Mouse (Mus musculus) G1E (cell line): ENCODE data around the gene Alg9.
A peak's percentile ranks its signal among the peaks of the same experiment; 100 is the strongest.

Experiments
- CTCF ChIP-seq: IDR thresholded peaks from 2 replicates; pipeline ENCODE4 v1.5.1; 2012; ENCODE audit warnings: low read depth, low read length, inconsistent platforms, mixed read lengths
- GATA1 ChIP-seq: IDR thresholded peaks from 2 replicates; pipeline ENCODE4 v1.6.1; 2012; ENCODE audit warnings: borderline replicate concordance, low read length, inconsistent platforms, mixed read lengths
- GATA2 ChIP-seq: IDR thresholded peaks from 2 replicates; pipeline ENCODE4 v1.6.1; 2012; ENCODE audit warnings: low read depth, low read length, inconsistent platforms, borderline replicate concordance
- POLR2AphosphoS5 ChIP-seq: IDR thresholded peaks from 2 replicates; pipeline ENCODE4 v1.6.1; 2012; ENCODE audit warnings: low read depth, low read length, inconsistent platforms; ENCODE audit not compliant: insufficient replicate concordance
- TAL1 ChIP-seq: conservative IDR thresholded peaks from 2 replicates; pipeline ENCODE4 v1.6.1; 2012; ENCODE audit warnings: low read depth, low read length, inconsistent platforms, mixed read lengths

DNA sequence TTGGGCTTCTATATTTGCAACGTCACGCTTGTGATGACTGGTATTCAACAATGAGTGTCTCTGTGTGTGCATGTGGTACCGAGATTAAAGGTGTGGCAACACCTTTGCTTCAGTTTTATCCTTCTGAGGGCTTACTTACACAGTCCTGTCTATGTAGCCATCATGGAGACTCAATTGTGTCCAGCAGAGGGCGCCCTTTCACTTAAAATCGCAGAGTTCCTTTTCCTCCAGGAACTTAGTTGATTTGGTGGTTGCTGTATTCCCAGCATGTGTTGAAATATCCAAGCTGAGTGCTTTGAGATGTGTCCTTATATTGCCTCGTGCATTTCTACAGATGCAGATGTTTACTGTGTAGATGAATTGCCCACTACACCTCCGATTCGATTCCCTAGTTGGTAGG, 74.4 kb downstream of the Alg9 start:
- TF ChIP-seq CTCF (peak; percentile 57), TAL1 (no peak), GATA1 (no peak), POLR2AphosphoS5 (no peak), GATA2 (no peak)
